Mouse (Mus musculus) granulocyte monocyte progenitor cell, adult 5-6 weeks (primary cell): ENCODE measurements around the gene Nup37. TPM values are rescaled to one million over a fixed set of nuclear protein-coding genes. Genes with fewer than 3 reads are reported as not detected.

ENCODE experiments used
- ATAC-seq: replicated peaks from 2 replicates; pipeline ENCODE4 v1.8.0; 2016; ENCODE audit warnings: mild to moderate bottlenecking, moderate TSS enrichment, inconsistent platforms; ENCODE audit not compliant: poor library complexity, severe bottlenecking
- total RNA-seq, 2 experiments: library from RNA; stranded (forward) in 1 of 2; stranded (reverse) in 1 of 2; fragments of 200-712, 200-1000 nt in 1 of 2; fragments of >200 nt in 1 of 2; fragmentation: Nextera tagmentation in 1 of 2; gene quantifications; 2 replicates each; pipeline ENCODE4 v1.2.3; 2014 to 2017

The Nup37 gene
- 37.2 and 57.7 TPM in 2 replicates for total RNA-seq (2014; fragmentation: Nextera tagmentation)
- 89.4 and 125 TPM in 2 replicates for total RNA-seq (2017)

DNA sequence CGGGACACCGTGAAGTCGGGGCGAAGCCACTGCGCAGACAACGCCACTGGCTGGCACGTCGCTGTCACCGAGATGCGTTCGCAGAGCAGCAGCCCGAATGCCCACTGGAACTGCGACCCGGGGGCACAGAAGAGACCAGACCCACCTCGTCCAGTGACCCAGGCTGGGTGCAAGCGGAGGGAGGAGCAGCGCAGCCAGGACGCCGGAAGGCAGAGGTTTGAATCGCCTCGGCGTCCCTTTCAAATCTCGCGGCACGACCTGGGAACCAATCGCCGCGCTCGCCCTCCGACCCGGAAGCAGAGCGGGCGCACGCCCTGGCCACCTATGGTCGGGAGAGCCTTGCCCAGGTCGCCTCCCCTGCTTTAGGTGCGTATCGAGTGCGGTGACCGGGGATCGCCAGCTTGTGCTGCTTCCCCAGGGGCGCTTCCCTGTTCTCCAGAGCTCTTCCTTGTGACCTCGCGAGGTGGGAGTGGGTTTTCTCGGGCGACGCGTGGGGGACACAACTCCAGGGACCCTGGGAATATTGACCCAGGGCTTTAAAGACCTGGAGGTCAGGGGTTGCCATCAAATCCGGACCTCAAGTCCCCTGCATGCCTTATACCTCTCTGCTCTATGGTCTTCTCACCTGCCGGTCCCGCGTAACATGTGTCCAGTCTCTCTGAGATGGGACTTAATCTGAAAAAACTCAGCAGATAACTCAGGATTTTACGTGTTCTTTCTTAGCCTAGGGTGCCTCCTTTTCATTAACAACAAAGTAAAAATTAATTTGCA is at the start of gene Nup37, which contains the start of gene Parpbp:
Gene Nup37, plus strand, starts transcription at position 286 of the 771 bp plus-strand sequence.
Gene Parpbp, minus strand, starts transcription at position 235 of the 771 bp plus-strand sequence.
- peak; percentile 99 for ATAC-seq

- ATAC-seq = no peak
These were observed 40.6 kb upstream of the Nup37 start for GRCm38 (mm10) chr10:88106169-88106568.

DNA sequence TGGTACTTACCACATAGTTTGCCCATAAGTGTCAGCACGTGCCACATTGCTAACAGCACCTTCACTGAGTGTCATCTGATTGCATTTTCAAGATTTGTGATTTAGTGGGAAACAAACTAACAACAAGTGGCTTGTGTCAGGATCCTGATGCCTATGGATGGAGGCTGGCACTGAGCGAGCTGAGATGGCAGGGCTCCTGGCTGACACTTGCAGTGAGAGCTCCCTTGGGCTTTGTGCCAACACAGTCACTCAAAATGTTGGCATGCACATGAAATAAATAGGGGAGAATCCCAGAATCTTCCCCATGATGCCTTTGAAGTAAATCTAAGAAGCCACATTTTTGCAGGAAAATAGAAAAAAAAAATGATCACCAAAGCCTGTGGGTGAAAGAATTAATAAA is 33.5 kb upstream of the Nup37 start:
- no peak for ATAC-seq

GRCm38 (mm10) chr10:88119721-88120120 is 27.1 kb upstream of the Nup37 start:
- no peak for ATAC-seq

DNA sequence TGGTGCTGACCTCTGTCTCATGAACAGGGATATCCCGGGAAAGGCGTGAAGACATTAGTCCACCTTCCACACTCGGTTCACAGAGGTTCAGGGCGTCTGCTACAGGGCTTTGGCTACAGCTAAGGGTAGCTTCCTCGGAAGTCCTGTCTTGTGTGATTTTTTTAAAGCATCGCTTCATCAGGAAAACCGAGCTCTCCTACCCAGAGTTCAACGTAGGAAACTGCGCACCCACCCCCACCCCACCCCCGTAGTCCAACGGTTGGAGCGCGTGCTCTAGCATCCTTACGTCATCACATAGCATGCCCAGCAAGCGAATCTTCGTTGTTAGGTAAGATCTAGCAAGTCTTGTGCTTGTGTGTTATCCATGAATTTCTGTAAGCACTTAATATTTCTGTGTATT is 11.2 kb upstream of the Nup37 start:
- ATAC-seq = no peak

DNA sequence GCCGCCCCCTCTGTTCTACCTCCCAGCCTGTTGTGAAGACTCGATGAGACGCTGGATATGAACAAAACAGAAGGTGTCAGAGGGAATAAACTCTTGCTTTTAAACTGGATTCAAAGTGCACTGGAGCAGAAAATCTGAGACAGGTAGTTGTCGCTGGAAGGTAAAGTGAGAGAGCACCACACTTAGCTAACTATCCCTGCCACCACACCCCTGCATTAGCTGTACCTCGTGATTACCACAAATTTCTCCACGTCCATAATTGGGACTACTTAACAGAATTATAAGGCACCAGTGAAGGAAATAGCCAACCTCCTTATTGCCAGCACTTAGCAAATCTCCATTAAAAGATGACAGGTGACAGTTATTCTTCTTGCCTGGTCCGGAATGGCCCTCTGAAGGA is 605 bp upstream of the Nup37 start:
- ATAC-seq = peak; percentile 4; the same call in 1 of the 2 replicates

GRCm38 (mm10) chr10:88150381-88150780 is 3.6 kb downstream of the Nup37 start:
- ATAC-seq = no peak

GRCm38 (mm10) chr10:88151658-88152057 is 4.9 kb downstream of the Nup37 start:
- ATAC-seq = no peak

GRCm38 (mm10) chr10:88162096-88162495 is 15.3 kb downstream of the Nup37 start:
- ATAC-seq = no peak

- ATAC-seq = no peak
These were observed 15.9 kb downstream of the Nup37 start for GRCm38 (mm10) chr10:88162676-88163075.

DNA sequence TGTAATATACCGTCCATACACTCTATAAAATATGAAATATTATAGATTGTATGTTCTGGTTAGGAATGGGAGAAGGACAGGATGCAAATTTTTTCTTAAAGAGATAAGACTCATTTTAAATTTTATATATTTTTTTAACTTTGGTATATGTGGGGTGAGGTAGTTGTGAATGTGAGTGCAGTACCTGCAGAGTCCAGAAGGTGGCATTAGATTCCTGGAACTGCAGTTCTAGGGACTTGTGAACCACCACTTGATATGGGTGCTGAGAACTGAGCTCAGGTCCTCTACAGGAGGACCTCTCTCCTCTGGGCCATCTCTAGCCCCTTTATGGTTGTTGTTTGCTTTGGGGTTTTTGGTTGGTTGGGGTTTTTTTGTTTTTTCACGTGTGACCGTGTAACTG is 19.4 kb downstream of the Nup37 start:
- ATAC-seq = peak; percentile 65

GRCm38 (mm10) chr10:88167438-88168077 is 20.8 kb downstream of the Nup37 start:
- ATAC-seq = no peak

DNA sequence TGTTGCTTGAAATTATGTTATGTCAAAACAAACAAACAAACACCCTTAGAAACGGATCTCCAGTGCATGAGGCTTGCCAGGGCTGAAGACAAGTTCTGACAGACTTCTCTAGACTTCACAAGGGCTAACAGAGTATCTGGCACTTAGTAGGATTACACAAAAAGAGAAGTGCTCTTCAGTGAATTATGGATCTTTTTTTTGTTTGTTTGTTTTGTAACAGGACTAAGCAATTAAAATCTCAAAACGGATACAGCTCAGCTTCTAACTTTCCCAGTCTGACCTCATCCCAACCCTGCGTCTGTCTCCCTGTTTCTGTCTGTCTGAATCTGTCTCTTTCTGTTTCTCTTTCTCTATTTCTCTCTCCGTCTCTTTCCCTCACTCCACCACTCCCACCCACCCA is 53.7 kb downstream of the Nup37 start:
- ATAC-seq = peak; percentile 5; the same call in 1 of the 2 replicates

- peak; percentile 98 for ATAC-seq
These were observed 54.3 kb downstream of the Nup37 start, which contains the start of gene Washc3 for GRCm38 (mm10) chr10:88200951-88201638. Gene Washc3 (plus strand): TSS chr10:88201093.

GRCm38 (mm10) chr10:88201650-88202049 is 54.9 kb downstream of the Nup37 start:
- no peak for ATAC-seq

- ATAC-seq = no peak
These were observed 55.8 kb downstream of the Nup37 start for GRCm38 (mm10) chr10:88202581-88202980.

- no peak for ATAC-seq
These were observed 56.4 kb downstream of the Nup37 start for GRCm38 (mm10) chr10:88203236-88203635.

- ATAC-seq = no peak
These were observed 65.9 kb downstream of the Nup37 start for GRCm38 (mm10) chr10:88212644-88213043.

DNA sequence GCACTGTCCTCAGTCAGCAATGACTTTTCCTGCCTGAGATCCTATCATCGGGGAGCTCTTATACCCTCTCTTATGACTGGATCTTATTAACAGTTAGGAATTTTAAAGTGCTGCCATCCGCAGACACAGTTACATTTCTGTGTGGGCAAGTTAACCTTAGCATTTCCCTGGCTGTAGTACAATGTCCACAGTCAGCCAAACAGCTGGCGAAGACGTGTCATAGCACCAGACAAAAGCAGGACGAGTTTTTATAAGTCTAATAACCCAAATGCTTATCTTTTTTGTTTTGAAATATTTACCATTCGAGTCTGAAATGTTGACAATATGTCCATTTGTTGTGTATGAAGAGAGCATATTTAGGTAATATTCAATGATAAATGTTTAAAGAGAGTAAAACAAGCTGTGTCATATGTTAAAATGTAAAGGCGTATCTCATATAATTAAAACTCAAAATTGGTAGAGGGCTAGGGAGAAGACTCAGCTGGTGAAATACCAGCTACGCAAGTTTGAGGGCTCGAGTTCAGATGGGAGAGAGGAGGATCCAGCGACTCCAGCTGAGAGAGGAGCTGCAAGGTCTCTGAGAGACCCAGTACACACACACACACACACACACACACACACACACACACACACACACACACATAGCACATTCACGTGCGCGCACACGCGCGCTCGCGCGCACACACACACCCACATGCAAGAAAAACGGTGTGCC is 68.2 kb downstream of the Nup37 start:
- no peak for ATAC-seq

DNA sequence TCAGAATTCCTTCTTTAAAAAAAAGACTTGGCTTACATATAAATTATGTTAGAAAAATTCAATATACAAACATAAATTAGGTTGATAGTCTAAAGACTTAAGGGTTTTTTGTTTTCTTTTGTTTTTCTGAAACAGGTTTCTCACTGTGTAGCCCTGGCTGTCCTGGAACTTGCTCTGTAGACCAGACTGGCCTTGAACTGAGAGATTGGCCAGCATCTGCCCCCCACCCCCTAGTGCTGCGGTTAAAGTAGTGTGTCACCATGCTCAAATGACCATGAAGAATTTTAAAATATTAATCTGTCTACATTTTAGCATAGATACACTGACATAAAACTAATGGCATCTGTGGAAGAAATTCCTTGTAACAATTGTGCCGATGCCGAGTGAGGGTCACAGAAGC is 71.4 kb downstream of the Nup37 start:
- ATAC-seq = no peak
